ENCODE assay signal across 10 mouse cellular contexts in the genomic region with DNA sequence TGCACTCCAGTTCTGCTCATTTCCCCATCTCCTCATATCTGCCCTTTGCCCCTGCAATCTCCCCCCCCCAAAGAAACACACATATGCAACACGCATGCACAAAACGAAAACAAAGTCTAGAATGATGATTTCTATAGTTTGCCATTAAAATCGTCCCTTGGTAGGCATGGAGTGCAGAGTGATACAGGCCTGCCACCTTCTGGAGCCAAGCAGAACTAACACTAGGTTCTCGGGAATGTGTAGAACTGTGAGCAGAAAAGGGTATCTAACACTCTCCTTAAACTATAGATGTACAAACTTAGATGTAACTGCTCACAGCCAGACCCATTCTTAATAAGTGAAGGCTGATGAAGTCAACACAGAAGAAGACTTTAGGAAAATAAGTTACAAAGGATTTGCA. TPM values are rescaled to one million over a fixed set of nuclear protein-coding genes. Genes with fewer than 3 reads are reported as not detected.
DNase-seq lines count a peak whose midpoint lies in the region; ATAC-seq and TF ChIP-seq lines count a peak whose summit lies in the region.
"Had no signal": no experiment of that assay in that cellular context is flagged by ENCODE, and none has a peak within 500 bp of the region (broad histone marks: within the 10 kb centered on the region; RNA-seq: fewer than 3 reads in every experiment).

No protein-coding gene starts in this region.

- DNase-seq in forebrain, embryonic 10.5 days (ENCODE audit: extremely low spot score, low spot score): no peak
- DNase-seq in midbrain, embryonic 11.5 days (ENCODE audit: low spot score, missing footprints): no peak
- no peak for DNase-seq in midbrain, embryonic 10.5 days (ENCODE audit: low spot score)
- peak; percentile 83 for DNase-seq in kidney, postnatal 0 days (ENCODE audit: low spot score)
- DNase-seq in naive thymus-derived CD4-positive, alpha-beta T cell, adult 2 months (ENCODE audit: low read depth): peak; percentile 60
- DNase-seq in yolk sac, embryonic 10.5 days (ENCODE audit: low spot score): no peak

- H3K27me3 ChIP-seq in forebrain, embryonic 12.5 days: no peaks in the 10 kb centered on the region
- no peaks in the 10 kb centered on the region for H3K27me3 ChIP-seq in forebrain, embryonic 10.5 days (ENCODE audit: poor library complexity, severe bottlenecking)
- no peaks in the 10 kb centered on the region for H3K27me3 ChIP-seq in midbrain, embryonic 11.5 days (ENCODE audit: control insufficient read depth, insufficient read depth, low read length)
- H3K27me3 ChIP-seq in midbrain, embryonic 10.5 days (ENCODE audit: low read depth, poor library complexity, severe bottlenecking): no peaks in the 10 kb centered on the region
- no peaks in the 10 kb centered on the region for H3K27me3 ChIP-seq in kidney, postnatal 0 days (ENCODE audit: insufficient read depth, low read length)

- no peak overlapping the region for H3K9ac ChIP-seq in forebrain, embryonic 12.5 days
- no peak overlapping the region for H3K9ac ChIP-seq in midbrain, embryonic 11.5 days (ENCODE audit: low read length)
- H3K9ac ChIP-seq in kidney, postnatal 0 days (ENCODE audit: low read depth, low read length): no peak overlapping the region

- TF ChIP-seq POLR2A in cortical plate, adult 2 months (IDR thresholded peaks at IDR 0.05; ENCODE audit: extremely low read depth, insufficient read depth, low read length): no peak

- H3K9me3 ChIP-seq in forebrain, embryonic 12.5 days: no peaks in the 10 kb centered on the region
- H3K9me3 ChIP-seq in forebrain, embryonic 10.5 days: no peaks in the 10 kb centered on the region
- no peaks in the 10 kb centered on the region for H3K9me3 ChIP-seq in midbrain, embryonic 11.5 days (ENCODE audit: control insufficient read depth, low read length)
- no peaks in the 10 kb centered on the region for H3K9me3 ChIP-seq in midbrain, embryonic 10.5 days (replicated peaks)
- H3K9me3 ChIP-seq in kidney, postnatal 0 days (replicated peaks; ENCODE audit: low read length): no peaks in the 10 kb centered on the region
- H3K9me3 ChIP-seq: G1E had no signal

- H3K4me1 ChIP-seq in forebrain, embryonic 12.5 days: no peaks in the 10 kb centered on the region
- no peaks in the 10 kb centered on the region for H3K4me1 ChIP-seq in forebrain, embryonic 10.5 days
- no peaks in the 10 kb centered on the region for H3K4me1 ChIP-seq in midbrain, embryonic 11.5 days (ENCODE audit: control insufficient read depth, insufficient read depth, low read length)
- H3K4me1 ChIP-seq in midbrain, embryonic 10.5 days: no peaks in the 10 kb centered on the region
- no peaks in the 10 kb centered on the region for H3K4me1 ChIP-seq in cortical plate, adult 2 months (ENCODE audit: control insufficient read depth, insufficient read depth, low read length)
- no peaks in the 10 kb centered on the region for H3K4me1 ChIP-seq in kidney, postnatal 0 days (replicated peaks; ENCODE audit: insufficient read depth, low read length)

- H3K36me3 ChIP-seq in forebrain, embryonic 12.5 days (replicated peaks): no peaks in the 10 kb centered on the region
- H3K36me3 ChIP-seq in forebrain, embryonic 10.5 days (replicated peaks): no peaks in the 10 kb centered on the region
- no peaks in the 10 kb centered on the region for H3K36me3 ChIP-seq in midbrain, embryonic 11.5 days (ENCODE audit: control insufficient read depth, insufficient read depth, low read length)
- no peaks in the 10 kb centered on the region for H3K36me3 ChIP-seq in midbrain, embryonic 10.5 days
- H3K36me3 ChIP-seq in kidney, postnatal 0 days (ENCODE audit: insufficient read depth, low read length): no peaks in the 10 kb centered on the region
- H3K36me3 ChIP-seq: G1E had no signal

- WGBS in forebrain, embryonic 12.5 days: 24% methylated on average over 4 of the region's 4 CpGs
- 25% methylated on average over 4 of the region's 4 CpGs for WGBS in forebrain, embryonic 10.5 days
- WGBS in midbrain, embryonic 11.5 days: 28% methylated on average over 4 of the region's 4 CpGs
- WGBS in midbrain, embryonic 10.5 days: 26% methylated on average over 4 of the region's 4 CpGs
- WGBS in kidney, postnatal 0 days: 10% methylated on average over 4 of the region's 4 CpGs

- H3K4me2 ChIP-seq in forebrain, embryonic 12.5 days: no peak overlapping the region
- no peak overlapping the region for H3K4me2 ChIP-seq in midbrain, embryonic 11.5 days
- no peak overlapping the region for H3K4me2 ChIP-seq in kidney, postnatal 0 days (ENCODE audit: low read length)

- no peak overlapping the region for H3K4me3 ChIP-seq in forebrain, embryonic 12.5 days (replicated peaks)
- H3K4me3 ChIP-seq in forebrain, embryonic 10.5 days: no peak overlapping the region
- no peak overlapping the region for H3K4me3 ChIP-seq in midbrain, embryonic 11.5 days (ENCODE audit: low read depth, low read length)
- no peak overlapping the region for H3K4me3 ChIP-seq in midbrain, embryonic 10.5 days
- no peak overlapping the region for H3K4me3 ChIP-seq in cortical plate, adult 2 months (ENCODE audit: insufficient read depth, low read length)
- no peak overlapping the region for H3K4me3 ChIP-seq in kidney, postnatal 0 days (replicated peaks; ENCODE audit: low read depth, low read length)
- H3K4me3 ChIP-seq: myocyte had no signal

- H3K27ac ChIP-seq in forebrain, embryonic 12.5 days: no peak overlapping the region
- H3K27ac ChIP-seq in forebrain, embryonic 10.5 days: no peak overlapping the region
- H3K27ac ChIP-seq in midbrain, embryonic 11.5 days (ENCODE audit: low read depth, low read length): no peak overlapping the region
- H3K27ac ChIP-seq in midbrain, embryonic 10.5 days (replicated peaks): no peak overlapping the region
- H3K27ac ChIP-seq in cortical plate, adult 2 months (ENCODE audit: insufficient read depth, low read length): no peak overlapping the region
- H3K27ac ChIP-seq in kidney, postnatal 0 days: no peak overlapping the region

- peak; percentile 98 for TF ChIP-seq CTCF in cortical plate, adult 2 months (IDR thresholded peaks at IDR 0.05; ENCODE audit: extremely low read depth, insufficient read depth, low read length)
- TF ChIP-seq CTCF in kidney, postnatal 0 days (IDR thresholded peaks at IDR 0.05; ENCODE audit: low read depth): peak; percentile 97

- ATAC-seq in forebrain, embryonic 12.5 days (ENCODE audit: low FRiP score): peak; percentile 33; the same call in 1 of the 2 replicates
- ATAC-seq in midbrain, embryonic 11.5 days (ENCODE audit: low FRiP score): 0 out of 2 replicates have a peak, but pooled peaks have one; percentile 59
- ATAC-seq in kidney, postnatal 0 days (replicated peaks; ENCODE audit: low FRiP score, low read depth): peak; percentile 66; the same call in 1 of the 2 replicates

RNA-seq across cellular contexts. Expression of a gene that starts 23.6 kb away (rescaled TPM):
- polyA plus RNA-seq in forebrain, embryonic 12.5 days (2016; fragmentation: Nextera tagmentation; extraction: Ambion mirVana): 1.0 and 1.3 TPM in 2 replicates
- polyA plus RNA-seq in forebrain, embryonic 10.5 days (2016; fragmentation: Nextera tagmentation; extraction: Ambion mirVana): 0.55 and 0.60 TPM in 2 replicates
- polyA plus RNA-seq in midbrain, embryonic 11.5 days (2014; fragmentation: Nextera tagmentation; extraction: Ambion mirVana): 1.9 and 2.3 TPM in 2 replicates
- 1.2 and 2.9 TPM in 2 replicates for polyA plus RNA-seq in midbrain, embryonic 10.5 days (2016; fragmentation: Nextera tagmentation; extraction: Ambion mirVana)
- polyA plus RNA-seq in cortical plate, adult 2 months (2012; rRNA removed): 2.6 and 3.2 TPM in 2 replicates
- polyA plus RNA-seq in kidney, postnatal 0 days (2015; fragmentation: Nextera tagmentation; extraction: Ambion mirVana): 0.30 and 0.36 TPM in 2 replicates
- polyA plus RNA-seq: G1E had no signal

Comparison
In these comparisons a context has a peak if more than half of its experiments do, and no peak if none do; other contexts are left out.
1. DNase-seq: peak in kidney, postnatal 0 days (single experiment) and naive thymus-derived CD4-positive, alpha-beta T cell, adult 2 months (single experiment); none in forebrain, embryonic 10.5 days (single experiment), midbrain, embryonic 11.5 days (single experiment), midbrain, embryonic 10.5 days (single experiment) and yolk sac, embryonic 10.5 days (single experiment).
2. Peak in every context shown above with its lines, with median percentiles within 50 percentile points of each other: ATAC-seq.